Mouse (Mus musculus): ENCODE results near the gene Jakmip3. TPM values are rescaled to one million over a fixed set of nuclear protein-coding genes. Genes with fewer than 3 reads are reported as not detected.

Gene Jakmip3
- polyA plus RNA-seq, 1 experiment = not detected

GRCm38 (mm10) chr7:139079141-139079540, 138.6 kb downstream of the Jakmip3 start:
- H3K4me3 ChIP-seq (ENCODE audit: insufficient read depth, low read length) = no peak overlapping the region
- no peaks in the 10 kb centered on the region for H3K4me1 ChIP-seq (ENCODE audit: control insufficient read depth, insufficient read depth, low read length)
- no peak overlapping the region for H3K27ac ChIP-seq (ENCODE audit: insufficient read depth, low read depth, low read length)
- TF ChIP-seq CTCF (IDR thresholded peaks at IDR 0.05; ENCODE audit: low read depth, low read length) (no peak), POLR2A (IDR thresholded peaks at IDR 0.05; ENCODE audit: borderline replicate concordance, low read depth, low read length) (no peak)

GRCm38 (mm10) chr7:139080714-139081113, 140.2 kb downstream of the Jakmip3 start:
- Histone ChIP-seq H3K27ac (ENCODE audit: insufficient read depth, low read depth, low read length) (no peak overlapping the region), H3K4me3 (ENCODE audit: insufficient read depth, low read length) (no peak overlapping the region), H3K4me1 (ENCODE audit: control insufficient read depth, insufficient read depth, low read length) (no peaks in the 10 kb centered on the region)
- TF ChIP-seq POLR2A (IDR thresholded peaks at IDR 0.05; ENCODE audit: borderline replicate concordance, low read depth, low read length) (no peak), CTCF (IDR thresholded peaks at IDR 0.05; ENCODE audit: low read depth, low read length) (no peak)

- Histone ChIP-seq H3K27ac (ENCODE audit: insufficient read depth, low read depth, low read length) (no peak overlapping the region), H3K4me1 (ENCODE audit: control insufficient read depth, insufficient read depth, low read length) (no peaks in the 10 kb centered on the region), H3K4me3 (ENCODE audit: insufficient read depth, low read length) (no peak overlapping the region)
- no peak for TF ChIP-seq POLR2A (IDR thresholded peaks at IDR 0.05; ENCODE audit: borderline replicate concordance, low read depth, low read length)
- TF ChIP-seq CTCF (IDR thresholded peaks at IDR 0.05; ENCODE audit: low read depth, low read length) = no peak
These were observed 140.6 kb downstream of the Jakmip3 start for GRCm38 (mm10) chr7:139081158-139081557.

GRCm38 (mm10) chr7:139082281-139082680, 141.8 kb downstream of the Jakmip3 start:
- Histone ChIP-seq H3K4me3 (ENCODE audit: insufficient read depth, low read length) (no peak overlapping the region), H3K27ac (ENCODE audit: insufficient read depth, low read depth, low read length) (no peak overlapping the region), H3K4me1 (ENCODE audit: control insufficient read depth, insufficient read depth, low read length) (no peaks in the 10 kb centered on the region)
- TF ChIP-seq CTCF (IDR thresholded peaks at IDR 0.05; ENCODE audit: low read depth, low read length) = no peak
- TF ChIP-seq POLR2A (IDR thresholded peaks at IDR 0.05; ENCODE audit: borderline replicate concordance, low read depth, low read length) = no peak

GRCm38 (mm10) chr7:139084316-139084715, 143.8 kb downstream of the Jakmip3 start:
- TF ChIP-seq POLR2A (IDR thresholded peaks at IDR 0.05; ENCODE audit: borderline replicate concordance, low read depth, low read length) = no peak
- TF ChIP-seq CTCF (IDR thresholded peaks at IDR 0.05; ENCODE audit: low read depth, low read length) = no peak
- Histone ChIP-seq H3K4me1 (ENCODE audit: control insufficient read depth, insufficient read depth, low read length) (no peaks in the 10 kb centered on the region), H3K27ac (ENCODE audit: insufficient read depth, low read depth, low read length) (no peak overlapping the region), H3K4me3 (ENCODE audit: insufficient read depth, low read length) (no peak overlapping the region)

- H3K27ac ChIP-seq (ENCODE audit: insufficient read depth, low read depth, low read length) = no peak within 1 kb of the TSS
- H3K4me3 ChIP-seq (ENCODE audit: insufficient read depth, low read length) = no peak within 1 kb of the TSS
- no peaks in the 10 kb centered on the region for H3K4me1 ChIP-seq (ENCODE audit: control insufficient read depth, insufficient read depth, low read length)
- no peak for TF ChIP-seq CTCF (IDR thresholded peaks at IDR 0.05; ENCODE audit: low read depth, low read length)
- no peak for TF ChIP-seq POLR2A (IDR thresholded peaks at IDR 0.05; ENCODE audit: borderline replicate concordance, low read depth, low read length)
These were observed 145.2 kb downstream of the Jakmip3 start, which contains the start of gene Dpysl4 for GRCm38 (mm10) chr7:139085629-139086194. Gene Dpysl4, plus strand, starts transcription at chr7:139086001.

- no peaks in the 10 kb centered on the region for H3K4me1 ChIP-seq (ENCODE audit: control insufficient read depth, insufficient read depth, low read length)
- no peak overlapping the region for H3K27ac ChIP-seq (ENCODE audit: insufficient read depth, low read depth, low read length)
- no peak for TF ChIP-seq CTCF (IDR thresholded peaks at IDR 0.05; ENCODE audit: low read depth, low read length)
- TF ChIP-seq POLR2A (IDR thresholded peaks at IDR 0.05; ENCODE audit: borderline replicate concordance, low read depth, low read length) = no peak
- no peak overlapping the region for H3K4me3 ChIP-seq (ENCODE audit: insufficient read depth, low read length)
These were observed 145.9 kb downstream of the Jakmip3 start for GRCm38 (mm10) chr7:139086195-139087158.

- no peak overlapping the region for H3K4me3 ChIP-seq (ENCODE audit: insufficient read depth, low read length)
- H3K4me1 ChIP-seq (ENCODE audit: control insufficient read depth, insufficient read depth, low read length) = no peaks in the 10 kb centered on the region
- no peak overlapping the region for H3K27ac ChIP-seq (ENCODE audit: insufficient read depth, low read depth, low read length)
- TF ChIP-seq CTCF (IDR thresholded peaks at IDR 0.05; ENCODE audit: low read depth, low read length) = no peak
- TF ChIP-seq POLR2A (IDR thresholded peaks at IDR 0.05; ENCODE audit: borderline replicate concordance, low read depth, low read length) = no peak
These were observed 147.3 kb downstream of the Jakmip3 start for GRCm38 (mm10) chr7:139087801-139088200.

- Histone ChIP-seq H3K27ac (ENCODE audit: insufficient read depth, low read depth, low read length) (no peak overlapping the region), H3K4me1 (ENCODE audit: control insufficient read depth, insufficient read depth, low read length) (no peaks in the 10 kb centered on the region), H3K4me3 (ENCODE audit: insufficient read depth, low read length) (no peak overlapping the region)
- no peak for TF ChIP-seq CTCF (IDR thresholded peaks at IDR 0.05; ENCODE audit: low read depth, low read length)
- no peak for TF ChIP-seq POLR2A (IDR thresholded peaks at IDR 0.05; ENCODE audit: borderline replicate concordance, low read depth, low read length)
These were observed 149.7 kb downstream of the Jakmip3 start for GRCm38 (mm10) chr7:139089892-139090874.

All from bone marrow macrophage, adult 2 months (primary cell).